17 mouse cellular contexts compared by ENCODE assay signal in the genomic region with DNA sequence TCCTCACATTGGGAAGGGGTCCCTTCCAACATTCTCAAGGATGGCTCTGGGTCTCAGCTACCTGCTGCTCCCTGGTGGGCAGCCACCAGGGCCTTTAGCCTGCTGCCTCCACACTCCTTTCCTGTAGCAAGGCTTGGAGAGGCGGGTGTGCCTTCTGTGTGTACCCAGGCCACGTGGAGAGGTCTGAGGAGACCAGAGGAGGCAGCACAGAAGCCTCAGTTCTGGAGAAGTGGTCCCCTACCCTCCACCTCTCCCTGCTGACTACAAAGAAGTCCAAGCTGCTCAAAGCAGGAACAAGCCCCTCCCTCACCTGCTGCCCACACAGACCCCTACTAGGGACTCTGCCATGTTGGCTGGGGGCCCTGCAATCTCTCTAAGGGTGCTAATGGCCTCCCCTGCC. TPM values are rescaled to one million over a fixed set of nuclear protein-coding genes. Genes with fewer than 3 reads are reported as not detected.
DNase-seq lines count a peak whose midpoint lies in the region; ATAC-seq and TF ChIP-seq lines count a peak whose summit lies in the region.
"Had no signal": no experiment of that assay in that cellular context is flagged by ENCODE, and none has a peak within 500 bp of the region (broad histone marks: within the 10 kb centered on the region; RNA-seq: fewer than 3 reads in every experiment).

No protein-coding gene starts in this region.

- no peaks in the 10 kb centered on the region for H3K9me3 ChIP-seq in embryonic facial prominence, embryonic 12.5 days
- no peaks in the 10 kb centered on the region for H3K9me3 ChIP-seq in embryonic facial prominence, embryonic 10.5 days
- no peaks in the 10 kb centered on the region for H3K9me3 ChIP-seq in kidney, embryonic 16.5 days (ENCODE audit: low read length)
- H3K9me3 ChIP-seq in E14TG2a.4 (ENCODE audit: low read length), result no peaks in the 10 kb centered on the region
- H3K9me3 ChIP-seq in forebrain, embryonic 15.5 days, result no peaks in the 10 kb centered on the region
- H3K9me3 ChIP-seq: liver, embryonic 13.5 days had no signal

- WGBS in embryonic facial prominence, embryonic 12.5 days, result 30% methylated on average over 2 of the region's 2 CpGs
- WGBS in embryonic facial prominence, embryonic 10.5 days, result 33% methylated on average over 2 of the region's 2 CpGs
- 21% methylated on average over 2 of the region's 2 CpGs for WGBS in kidney, embryonic 16.5 days
- WGBS in forebrain, embryonic 15.5 days, result 24% methylated on average over 2 of the region's 2 CpGs

- no peaks in the 10 kb centered on the region for H3K27me3 ChIP-seq in embryonic facial prominence, embryonic 12.5 days
- H3K27me3 ChIP-seq in embryonic facial prominence, embryonic 10.5 days (replicated peaks; ENCODE audit: low read depth, poor library complexity, severe bottlenecking), result peaks cover 7% of the 10 kb centered on the region; the same call in 1 of the 2 replicates
- H3K27me3 ChIP-seq in kidney, embryonic 16.5 days (ENCODE audit: insufficient read depth, low read length), result no peaks in the 10 kb centered on the region
- H3K27me3 ChIP-seq in E14TG2a.4 (ENCODE audit: insufficient read depth, low read length), result peaks cover 43% of the 10 kb centered on the region
- no peaks in the 10 kb centered on the region for H3K27me3 ChIP-seq in forebrain, embryonic 15.5 days

- DNase-seq in embryonic facial prominence, embryonic 10.5 days (ENCODE audit: low spot score), result no peak
- DNase-seq in kidney, postnatal 36 days, result no peak
- no peak for DNase-seq in MN1 (ENCODE audit: low spot score)
- DNase-seq: adrenal gland, postnatal 36 days; cerebellum, postnatal 36 days; gastrocnemius, postnatal 25 days; kidney, adult 18-20 months; liver, embryonic 13.5 days; right cerebral cortex, postnatal 14 days; thymus, postnatal 4 days had no signal

- peaks cover 22% of the 10 kb centered on the region for H3K36me3 ChIP-seq in embryonic facial prominence, embryonic 12.5 days
- H3K36me3 ChIP-seq in embryonic facial prominence, embryonic 10.5 days (replicated peaks), result peaks cover 26% of the 10 kb centered on the region
- peaks cover 14% of the 10 kb centered on the region; the same call in 1 of the 2 replicates for H3K36me3 ChIP-seq in kidney, embryonic 16.5 days (ENCODE audit: insufficient read depth, low read length)
- H3K36me3 ChIP-seq in E14TG2a.4 (ENCODE audit: insufficient read depth, low read length), result peaks cover 28% of the 10 kb centered on the region
- no peaks in the 10 kb centered on the region for H3K36me3 ChIP-seq in forebrain, embryonic 15.5 days

- ATAC-seq in embryonic facial prominence, embryonic 12.5 days (ENCODE audit: insufficient number of reproducible peaks, insufficient read depth, low FRiP score, low TSS enrichment), result no peak
- ATAC-seq in kidney, embryonic 16.5 days (ENCODE audit: low FRiP score, low TSS enrichment), result 0 out of 2 replicates have a peak, but pooled peaks have one; percentile 14
- ATAC-seq in forebrain, embryonic 15.5 days (replicated peaks), result peak; percentile 42; the same call in 1 of the 2 replicates
- ATAC-seq in megakaryocyte, adult 5-6 weeks (ENCODE audit: poor library complexity, severe bottlenecking), result no peak
- ATAC-seq: activated CD4-positive, CD25-positive, alpha-beta regulatory T cell, adult 4 months had no signal

- H3K4me1 ChIP-seq in embryonic facial prominence, embryonic 12.5 days, result peaks cover 20% of the 10 kb centered on the region
- H3K4me1 ChIP-seq in embryonic facial prominence, embryonic 10.5 days, result peaks cover 35% of the 10 kb centered on the region
- 0 out of 2 replicates have a peak, but pooled peaks cover 6% of the 10 kb centered on the region for H3K4me1 ChIP-seq in kidney, embryonic 16.5 days (ENCODE audit: insufficient read depth, low read length)
- peaks cover 52% of the 10 kb centered on the region for H3K4me1 ChIP-seq in E14TG2a.4 (replicated peaks; ENCODE audit: low read depth, low read length)
- H3K4me1 ChIP-seq in forebrain, embryonic 15.5 days, result peaks cover 35% of the 10 kb centered on the region

- H3K9ac ChIP-seq in embryonic facial prominence, embryonic 12.5 days, result 0 out of 2 replicates have a peak overlapping the region, but pooled peaks have one; percentile 15
- H3K9ac ChIP-seq in kidney, embryonic 16.5 days (replicated peaks; ENCODE audit: low read length), result no peak overlapping the region
- no peak overlapping the region for H3K9ac ChIP-seq in forebrain, embryonic 15.5 days (replicated peaks)
- H3K9ac ChIP-seq: hindbrain, embryonic 14.5 days; liver, embryonic 13.5 days had no signal

- no peak for TF ChIP-seq CTCF in E14TG2a.4 (conservative IDR thresholded peaks at IDR 0.05; ENCODE audit: low read length)

- H3K4me2 ChIP-seq in embryonic facial prominence, embryonic 12.5 days (replicated peaks), result no peak overlapping the region
- no peak overlapping the region for H3K4me2 ChIP-seq in kidney, embryonic 16.5 days (replicated peaks; ENCODE audit: low read depth, low read length)
- H3K4me2 ChIP-seq in forebrain, embryonic 15.5 days (replicated peaks), result no peak overlapping the region
- H3K4me2 ChIP-seq: liver, embryonic 13.5 days had no signal

- H3K4me3 ChIP-seq in embryonic facial prominence, embryonic 12.5 days, result no peak overlapping the region
- no peak overlapping the region for H3K4me3 ChIP-seq in embryonic facial prominence, embryonic 10.5 days
- no peak overlapping the region for H3K4me3 ChIP-seq in kidney, embryonic 16.5 days (ENCODE audit: low read length)
- H3K4me3 ChIP-seq in E14TG2a.4 (replicated peaks; ENCODE audit: low read length), result 0 out of 2 replicates have a peak overlapping the region, but pooled peaks have one; percentile 5
- H3K4me3 ChIP-seq in forebrain, embryonic 15.5 days, result no peak overlapping the region
- H3K4me3 ChIP-seq: liver, embryonic 13.5 days had no signal

- H3K27ac ChIP-seq in embryonic facial prominence, embryonic 12.5 days, result no peak overlapping the region
- no peak overlapping the region for H3K27ac ChIP-seq in embryonic facial prominence, embryonic 10.5 days (replicated peaks)
- H3K27ac ChIP-seq in kidney, embryonic 16.5 days (ENCODE audit: low read length), result no peak overlapping the region
- H3K27ac ChIP-seq in forebrain, embryonic 15.5 days (replicated peaks), result no peak overlapping the region
- H3K27ac ChIP-seq: liver, embryonic 13.5 days had no signal

RNA-seq across cellular contexts. Expression of a gene that starts 6.3 kb away (rescaled TPM):
- 383 and 387 TPM in 2 replicates for polyA plus RNA-seq in embryonic facial prominence, embryonic 12.5 days (2016; fragmentation: Nextera tagmentation; extraction: Ambion mirVana)
- 412 and 419 TPM in 2 replicates for polyA plus RNA-seq in embryonic facial prominence, embryonic 10.5 days (2016; fragmentation: Nextera tagmentation; extraction: Ambion mirVana)
- polyA plus RNA-seq in kidney, embryonic 16.5 days (2015; fragmentation: Nextera tagmentation; extraction: Ambion mirVana), result 177 and 194 TPM in 2 replicates
- polyA plus RNA-seq in forebrain, embryonic 15.5 days (2015; fragmentation: Nextera tagmentation; extraction: Ambion mirVana), result 732 and 750 TPM in 2 replicates
- 0.18 TPM in 1 of 2 replicates, not detected in the other for total RNA-seq in megakaryocyte, adult 5-6 weeks (2015)
- total RNA-seq in megakaryocyte, adult 5-6 weeks (2017), result 0.57 and 2.9 TPM in 2 replicates

RNA-seq across cellular contexts. Expression of a gene that starts 19.2 kb away (rescaled TPM):
- 172 and 182 TPM in 2 replicates for polyA plus RNA-seq in embryonic facial prominence, embryonic 12.5 days (2016; fragmentation: Nextera tagmentation; extraction: Ambion mirVana)
- polyA plus RNA-seq in embryonic facial prominence, embryonic 10.5 days (2016; fragmentation: Nextera tagmentation; extraction: Ambion mirVana), result 209 and 215 TPM in 2 replicates
- polyA plus RNA-seq in kidney, embryonic 16.5 days (2015; fragmentation: Nextera tagmentation; extraction: Ambion mirVana), result 162 and 169 TPM in 2 replicates
- 135 and 138 TPM in 2 replicates for polyA plus RNA-seq in forebrain, embryonic 15.5 days (2015; fragmentation: Nextera tagmentation; extraction: Ambion mirVana)
- 23.8 and 25.9 TPM in 2 replicates for total RNA-seq in megakaryocyte, adult 5-6 weeks (2015)
- 9.4 and 12.4 TPM in 2 replicates for total RNA-seq in megakaryocyte, adult 5-6 weeks (2017)

RNA-seq across cellular contexts. Expression of a gene that starts 30.2 kb away (rescaled TPM):
- polyA plus RNA-seq in embryonic facial prominence, embryonic 12.5 days (2016; fragmentation: Nextera tagmentation; extraction: Ambion mirVana), result 1.1 and 1.3 TPM in 2 replicates
- polyA plus RNA-seq in embryonic facial prominence, embryonic 10.5 days (2016; fragmentation: Nextera tagmentation; extraction: Ambion mirVana), result 0.54 TPM in 2 replicates
- polyA plus RNA-seq in kidney, embryonic 16.5 days (2015; fragmentation: Nextera tagmentation; extraction: Ambion mirVana), result 0.37 and 0.59 TPM in 2 replicates
- polyA plus RNA-seq in forebrain, embryonic 15.5 days (2015; fragmentation: Nextera tagmentation; extraction: Ambion mirVana), result 3.2 and 3.4 TPM in 2 replicates
- total RNA-seq in megakaryocyte, adult 5-6 weeks (2015), result 1.1 and 1.2 TPM in 2 replicates
- 1.4 and 1.8 TPM in 2 replicates for total RNA-seq in megakaryocyte, adult 5-6 weeks (2017)
- polyA plus RNA-seq: activated CD4-positive, CD25-positive, alpha-beta regulatory T cell, adult 4 months; liver, embryonic 13.5 days had no signal

RNA-seq across cellular contexts. Expression of a gene that starts 34.8 kb away (rescaled TPM):
- polyA plus RNA-seq in embryonic facial prominence, embryonic 12.5 days (2016; fragmentation: Nextera tagmentation; extraction: Ambion mirVana), result 2.5 and 3.0 TPM in 2 replicates
- 3.6 and 4.2 TPM in 2 replicates for polyA plus RNA-seq in embryonic facial prominence, embryonic 10.5 days (2016; fragmentation: Nextera tagmentation; extraction: Ambion mirVana)
- polyA plus RNA-seq in kidney, embryonic 16.5 days (2015; fragmentation: Nextera tagmentation; extraction: Ambion mirVana), result 2.5 TPM in 2 replicates
- polyA plus RNA-seq in forebrain, embryonic 15.5 days (2015; fragmentation: Nextera tagmentation; extraction: Ambion mirVana), result 3.6 and 4.0 TPM in 2 replicates
- 73.6 and 80.6 TPM in 2 replicates for total RNA-seq in megakaryocyte, adult 5-6 weeks (2015)
- 81.2 and 88.6 TPM in 2 replicates for total RNA-seq in megakaryocyte, adult 5-6 weeks (2017)

RNA-seq across cellular contexts. Expression of a gene that starts 42.2 kb away (rescaled TPM):
- polyA plus RNA-seq in embryonic facial prominence, embryonic 12.5 days (2016; fragmentation: Nextera tagmentation; extraction: Ambion mirVana), result 78.5 and 80.3 TPM in 2 replicates
- 90.0 and 93.5 TPM in 2 replicates for polyA plus RNA-seq in embryonic facial prominence, embryonic 10.5 days (2016; fragmentation: Nextera tagmentation; extraction: Ambion mirVana)
- polyA plus RNA-seq in kidney, embryonic 16.5 days (2015; fragmentation: Nextera tagmentation; extraction: Ambion mirVana), result 89.1 and 91.6 TPM in 2 replicates
- polyA plus RNA-seq in forebrain, embryonic 15.5 days (2015; fragmentation: Nextera tagmentation; extraction: Ambion mirVana), result 67.2 and 68.4 TPM in 2 replicates
- 16.2 and 20.9 TPM in 2 replicates for total RNA-seq in megakaryocyte, adult 5-6 weeks (2015)
- 41.4 and 56.6 TPM in 2 replicates for total RNA-seq in megakaryocyte, adult 5-6 weeks (2017)

Comparison
In these comparisons a context has a peak if more than half of its experiments do, and no peak if none do; other contexts are left out.
1. ATAC-seq: peak in kidney, embryonic 16.5 days (single experiment) and forebrain, embryonic 15.5 days (single experiment); none in embryonic facial prominence, embryonic 12.5 days (single experiment) and megakaryocyte, adult 5-6 weeks (single experiment).